In genomic region chr10:75504234-75505129, GRCm38 (mm10) we compare ENCODE assay signal across 11 mouse cellular contexts. TPM values are rescaled to one million over a fixed set of nuclear protein-coding genes. Genes with fewer than 3 reads are reported as not detected.
A peak's percentile ranks its signal among the peaks of the same experiment; 100 is the strongest.
DNase-seq lines count a peak whose midpoint lies in the region; ATAC-seq and TF ChIP-seq lines count a peak whose summit lies in the region.
"Had no signal": no experiment of that assay in that cellular context is flagged by ENCODE, and none has a peak within 500 bp of the region (broad histone marks: within the 10 kb centered on the region; RNA-seq: fewer than 3 reads in every experiment).

No protein-coding gene starts in this region.

- no peak for TF ChIP-seq CTCF in heart, adult 2 months (IDR thresholded peaks at IDR 0.05)
- no peak for TF ChIP-seq CTCF in MEL (IDR thresholded peaks at IDR 0.05 in 2 of 3, conservative IDR thresholded peaks at IDR 0.05 in 1 of 3; ENCODE audit: control insufficient read depth in 1 of 3, insufficient read depth in 1 of 3, low read depth in 2 of 3, low read length in 3 of 3, poor library complexity in 1 of 3, severe bottlenecking in 1 of 3)
- no peak for TF ChIP-seq CTCF in left cerebral cortex, adult 2 months (IDR thresholded peaks at IDR 0.05)

- peak; percentile 97 for ATAC-seq in megakaryocyte, adult 5-6 weeks (ENCODE audit: poor library complexity, severe bottlenecking)
- no peak for ATAC-seq in forebrain, embryonic 12.5 days (ENCODE audit: low FRiP score)
- no peak for ATAC-seq in hindbrain, embryonic 13.5 days (ENCODE audit: low FRiP score)

- no peak overlapping the region for H3K4me3 ChIP-seq in heart, adult 2 months
- H3K4me3 ChIP-seq in MEL (ENCODE audit: control insufficient read depth in 1 of 2, insufficient read depth in 1 of 2, low read depth in 2 of 2, low read length in 2 of 2), result no peak overlapping the region
- H3K4me3 ChIP-seq in forebrain, embryonic 12.5 days (replicated peaks), result no peak overlapping the region
- H3K4me3 ChIP-seq in hindbrain, embryonic 13.5 days, result no peak overlapping the region
- no peak overlapping the region for H3K4me3 ChIP-seq in left cerebral cortex, adult 2 months
- H3K4me3 ChIP-seq: heart, embryonic 13.5 days; midbrain, embryonic 12.5 days had no signal

- peak; percentile 27; the same call in 1 of the 2 replicates for TF ChIP-seq EP300 in heart, adult 2 months (IDR thresholded peaks at IDR 0.05; ENCODE audit: insufficient read depth, low read depth, low read length)
- TF ChIP-seq EP300 in MEL (IDR thresholded peaks at IDR 0.05; ENCODE audit: low read depth in 1 of 2, low read length in 2 of 2), result peak; percentile 23 to 71; a peak in 2 of 4 replicates

- TF ChIP-seq RAD21 in MEL (IDR thresholded peaks at IDR 0.05; ENCODE audit: low read depth, low read length), result no peak

- H3K36me3 ChIP-seq in heart, adult 2 months (ENCODE audit: control insufficient read depth, insufficient read depth, low read length), result no peaks in the 10 kb centered on the region
- H3K36me3 ChIP-seq in MEL (ENCODE audit: control insufficient read depth in 1 of 2, insufficient read depth in 2 of 2, low read length in 2 of 2), result peaks cover 0 to 6% of the 10 kb centered on the region in 2 experiments; a peak in 2 of 4 replicates
- peaks cover 27% of the 10 kb centered on the region for H3K36me3 ChIP-seq in forebrain, embryonic 12.5 days (replicated peaks)
- H3K36me3 ChIP-seq in hindbrain, embryonic 13.5 days, result peaks cover 39% of the 10 kb centered on the region

- WGBS in heart, adult 2 months, result 66% methylated on average over 8 of the region's 8 CpGs
- 90% methylated on average over 8 of the region's 8 CpGs for WGBS in forebrain, embryonic 12.5 days
- 90% methylated on average over 8 of the region's 8 CpGs for WGBS in hindbrain, embryonic 13.5 days

- no peak for TF ChIP-seq POLR2A in heart, adult 2 months (IDR thresholded peaks at IDR 0.05; ENCODE audit: insufficient read depth, low read depth, low read length)
- no peak for TF ChIP-seq POLR2A in MEL (IDR thresholded peaks at IDR 0.05; ENCODE audit: control insufficient read depth in 1 of 2, insufficient read depth in 1 of 2, low read depth in 1 of 2, low read length in 2 of 2, poor library complexity in 1 of 2)

- H3K27ac ChIP-seq in heart, adult 2 months, result peak overlapping the region; percentile 36
- no peak overlapping the region for H3K27ac ChIP-seq in MEL (ENCODE audit: control insufficient read depth, low read depth, low read length)
- no peak overlapping the region for H3K27ac ChIP-seq in forebrain, embryonic 12.5 days
- no peak overlapping the region for H3K27ac ChIP-seq in hindbrain, embryonic 13.5 days
- H3K27ac ChIP-seq in left cerebral cortex, adult 2 months, result no peak overlapping the region
- H3K27ac ChIP-seq: heart, embryonic 13.5 days; midbrain, embryonic 12.5 days had no signal

- no peak overlapping the region for H3K4me2 ChIP-seq in forebrain, embryonic 12.5 days
- no peak overlapping the region for H3K4me2 ChIP-seq in hindbrain, embryonic 13.5 days
- H3K4me2 ChIP-seq: heart, embryonic 13.5 days; midbrain, embryonic 12.5 days had no signal

- peak in 1 of 2 experiments; percentile 70 for DNase-seq in heart, adult 2 months
- DNase-seq in heart, postnatal 14 days, result no peak
- peak; percentile 55 for DNase-seq in MEL (ENCODE audit: low read depth, low spot score)
- peak; percentile 28 for DNase-seq in heart, postnatal 25 days (ENCODE audit: low spot score)
- no peak for DNase-seq in left cerebral cortex, adult 2 months (ENCODE audit: extremely low spot score in 1 of 2, low spot score in 2 of 2)
- DNase-seq: thymus, adult 2 months had no signal

- no peak overlapping the region for H3K9ac ChIP-seq in heart, adult 2 months (ENCODE audit: low read depth, low read length)
- no peak overlapping the region for H3K9ac ChIP-seq in MEL (ENCODE audit: control insufficient read depth, low read depth, low read length, poor library complexity, severe bottlenecking)
- no peak overlapping the region for H3K9ac ChIP-seq in forebrain, embryonic 12.5 days
- no peak overlapping the region for H3K9ac ChIP-seq in hindbrain, embryonic 13.5 days
- H3K9ac ChIP-seq: heart, embryonic 13.5 days; midbrain, embryonic 12.5 days had no signal

- H3K9me3 ChIP-seq in MEL (replicated peaks; ENCODE audit: insufficient read depth, low read length), result no peaks in the 10 kb centered on the region
- no peaks in the 10 kb centered on the region for H3K9me3 ChIP-seq in forebrain, embryonic 12.5 days
- H3K9me3 ChIP-seq in hindbrain, embryonic 13.5 days, result no peaks in the 10 kb centered on the region
- H3K9me3 ChIP-seq: midbrain, embryonic 12.5 days had no signal

- intact Hi-C loops in heart, adult 2 months (cut with DNase I), result no loop called here
- intact Hi-C loops in heart, postnatal 14 days (cut with DNase I), result no loop called here
- intact Hi-C loops in heart, postnatal 25 days (cut with DNase I), result no loop called here
- intact Hi-C loops in left cerebral cortex, adult 2 months (cut with DNase I), result no loop called here

- H3K79me2 ChIP-seq in heart, adult 2 months (replicated peaks; ENCODE audit: control insufficient read depth, insufficient read depth, low read length), result no peaks in the 10 kb centered on the region
- no peaks in the 10 kb centered on the region for H3K79me2 ChIP-seq in MEL (ENCODE audit: control insufficient read depth, insufficient read depth, low read length, poor library complexity)

- no peaks in the 10 kb centered on the region for H3K27me3 ChIP-seq in heart, adult 2 months (ENCODE audit: control insufficient read depth, insufficient read depth, low read length)
- H3K27me3 ChIP-seq in MEL (ENCODE audit: control insufficient read depth in 1 of 2, insufficient read depth in 2 of 2, low read length in 2 of 2), result no peaks in the 10 kb centered on the region
- no peaks in the 10 kb centered on the region for H3K27me3 ChIP-seq in forebrain, embryonic 12.5 days
- H3K27me3 ChIP-seq in hindbrain, embryonic 13.5 days, result no peaks in the 10 kb centered on the region
- H3K27me3 ChIP-seq: heart, embryonic 13.5 days; midbrain, embryonic 12.5 days had no signal

- peaks cover 3% of the 10 kb centered on the region for H3K4me1 ChIP-seq in heart, adult 2 months (ENCODE audit: control insufficient read depth, insufficient read depth, low read length)
- peaks cover 0 to 14% of the 10 kb centered on the region in 2 experiments; a peak in 2 of 4 replicates for H3K4me1 ChIP-seq in MEL (ENCODE audit: control insufficient read depth in 1 of 2, insufficient read depth in 2 of 2, low read length in 2 of 2)
- no peaks in the 10 kb centered on the region for H3K4me1 ChIP-seq in forebrain, embryonic 12.5 days
- no peaks in the 10 kb centered on the region for H3K4me1 ChIP-seq in hindbrain, embryonic 13.5 days (replicated peaks)
- H3K4me1 ChIP-seq: midbrain, embryonic 12.5 days had no signal

RNA-seq across cellular contexts. Expression of gene Snrpd3, which starts 12.9 kb away (rescaled TPM):
- 10 to 100 TPM; 61.1 to 65.8 TPM for total RNA-seq in heart, adult 2 months (2021)
- 20.8 and 24.8 TPM in 2 replicates for polyA plus RNA-seq in heart, adult 2 months (2012; rRNA removed)
- 10 to 100 TPM; 56.0 to 68.3 TPM for total RNA-seq in heart, postnatal 14 days (2021)
- total RNA-seq in MEL (2012; rRNA removed), result 155 TPM in 2 replicates
- polyA plus RNA-seq in MEL (2012; ENCODE audit: insufficient read depth in 1 of 2, insufficient read length in 2 of 2, low read depth in 1 of 2, low replicate concordance in 2 of 2, missing spikeins in 1 of 2), result 100 to 1,000 TPM in 1 of 2 experiments, not detected in 1; 643 TPM
- 10 to 100 TPM; 65.8 to 72.0 TPM for total RNA-seq in heart, postnatal 25 days (2021)
- total RNA-seq in megakaryocyte, adult 5-6 weeks (2015), result 31.1 and 31.9 TPM in 2 replicates
- total RNA-seq in megakaryocyte, adult 5-6 weeks (2017), result 39.2 and 42.4 TPM in 2 replicates
- polyA plus RNA-seq in forebrain, embryonic 12.5 days (2016; fragmentation: Nextera tagmentation; extraction: Ambion mirVana), result 204 and 215 TPM in 2 replicates
- polyA plus RNA-seq in hindbrain, embryonic 13.5 days (2015; fragmentation: Nextera tagmentation; extraction: Ambion mirVana), result 148 and 153 TPM in 2 replicates
- 10 to 100 TPM; 65.4 to 73.4 TPM for total RNA-seq in left cerebral cortex, adult 2 months (2021)

RNA-seq across cellular contexts. Expression of gene Gucd1, which starts 13.3 kb away (rescaled TPM):
- total RNA-seq in heart, adult 2 months (2021), result 10 to 100 TPM; 33.2 to 37.7 TPM
- 44.7 and 50.3 TPM in 2 replicates for polyA plus RNA-seq in heart, adult 2 months (2012; rRNA removed)
- 10 to 100 TPM; 43.8 to 45.5 TPM for total RNA-seq in heart, postnatal 14 days (2021)
- 17.7 and 18.7 TPM in 2 replicates for total RNA-seq in MEL (2012; rRNA removed)
- polyA plus RNA-seq in MEL (2012; ENCODE audit: insufficient read depth in 1 of 2, insufficient read length in 2 of 2, low read depth in 1 of 2, low replicate concordance in 2 of 2, missing spikeins in 1 of 2), result 10 to 100 TPM in 1 of 2 experiments, not detected in 1; 30.7 TPM
- total RNA-seq in heart, postnatal 25 days (2021), result 10 to 100 TPM; 40.1 to 40.4 TPM
- total RNA-seq in megakaryocyte, adult 5-6 weeks (2015), result 22.1 and 22.2 TPM in 2 replicates
- 33.4 and 38.1 TPM in 2 replicates for total RNA-seq in megakaryocyte, adult 5-6 weeks (2017)
- 23.5 and 24.4 TPM in 2 replicates for polyA plus RNA-seq in forebrain, embryonic 12.5 days (2016; fragmentation: Nextera tagmentation; extraction: Ambion mirVana)
- 22.3 and 22.9 TPM in 2 replicates for polyA plus RNA-seq in hindbrain, embryonic 13.5 days (2015; fragmentation: Nextera tagmentation; extraction: Ambion mirVana)
- total RNA-seq in left cerebral cortex, adult 2 months (2021), result 10 to 100 TPM; 16.8 to 18.1 TPM

RNA-seq across cellular contexts. Expression of gene Lrrc75b, which starts 55.6 kb away (rescaled TPM):
- total RNA-seq in heart, adult 2 months (2021), result under 1 TPM; 0.66 to 0.84 TPM
- 1.00 and 1.3 TPM in 2 replicates for polyA plus RNA-seq in heart, adult 2 months (2012; rRNA removed)
- 1 to 10 TPM; 1.3 to 1.5 TPM for total RNA-seq in heart, postnatal 14 days (2021)
- total RNA-seq in MEL (2012; rRNA removed), result not detected in 2 replicates
- polyA plus RNA-seq in MEL (2012; ENCODE audit: insufficient read depth in 1 of 2, insufficient read length in 2 of 2, low read depth in 1 of 2, low replicate concordance in 2 of 2, missing spikeins in 1 of 2), result not detected
- total RNA-seq in heart, postnatal 25 days (2021), result 1 to 10 TPM in 1 of 2 experiments, under 1 TPM in 1; 0.67 to 1.6 TPM
- 0.58 and 0.71 TPM in 2 replicates for total RNA-seq in megakaryocyte, adult 5-6 weeks (2015)
- 0.22 and 0.57 TPM in 2 replicates for total RNA-seq in megakaryocyte, adult 5-6 weeks (2017)
- polyA plus RNA-seq in forebrain, embryonic 12.5 days (2016; fragmentation: Nextera tagmentation; extraction: Ambion mirVana), result 5.5 and 7.4 TPM in 2 replicates
- polyA plus RNA-seq in hindbrain, embryonic 13.5 days (2015; fragmentation: Nextera tagmentation; extraction: Ambion mirVana), result 24.8 and 27.3 TPM in 2 replicates
- 1 to 10 TPM; 9.4 to 9.9 TPM for total RNA-seq in left cerebral cortex, adult 2 months (2021)

RNA-seq across cellular contexts. Expression of gene Ggt1, which starts 56.9 kb away (rescaled TPM):
- under 1 TPM in 1 of 2 experiments, not detected in 1; 0.31 TPM for total RNA-seq in heart, adult 2 months (2021)
- 0.35 TPM in 1 of 2 replicates, not detected in the other for polyA plus RNA-seq in heart, adult 2 months (2012; rRNA removed)
- not detected for total RNA-seq in heart, postnatal 14 days (2021)
- total RNA-seq in MEL (2012; rRNA removed), result 0.46 and 1.4 TPM in 2 replicates
- polyA plus RNA-seq in MEL (2012; ENCODE audit: insufficient read depth in 1 of 2, insufficient read length in 2 of 2, low read depth in 1 of 2, low replicate concordance in 2 of 2, missing spikeins in 1 of 2), result 1 to 10 TPM in 1 of 2 experiments, not detected in 1; 3.2 TPM
- total RNA-seq in heart, postnatal 25 days (2021), result not detected
- 3.2 TPM in 2 replicates for total RNA-seq in megakaryocyte, adult 5-6 weeks (2015)
- 4.9 and 10.0 TPM in 2 replicates for total RNA-seq in megakaryocyte, adult 5-6 weeks (2017)
- 0.58 and 2.3 TPM in 2 replicates for polyA plus RNA-seq in forebrain, embryonic 12.5 days (2016; fragmentation: Nextera tagmentation; extraction: Ambion mirVana)
- 1.2 and 1.8 TPM in 2 replicates for polyA plus RNA-seq in hindbrain, embryonic 13.5 days (2015; fragmentation: Nextera tagmentation; extraction: Ambion mirVana)
- 1 to 10 TPM; 3.2 to 4.1 TPM for total RNA-seq in left cerebral cortex, adult 2 months (2021)

Comparison
In these comparisons a context has a peak if more than half of its experiments do, and no peak if none do; other contexts are left out.
1. DNase-seq: peak in MEL (single experiment) and heart, postnatal 25 days (single experiment); none in heart, postnatal 14 days (0 of 2) and left cerebral cortex, adult 2 months (0 of 2).
2. RNA of gene Lrrc75b, which starts 55.6 kb away (total RNA-seq): 9.4 to 9.9 TPM in left cerebral cortex, adult 2 months; 0.67 to 1.6 TPM in heart, postnatal 25 days, 1.3 to 1.5 TPM in heart, postnatal 14 days, 0.66 to 0.84 TPM in heart, adult 2 months, 0.22 to 0.71 TPM in megakaryocyte, adult 5-6 weeks and not detected in MEL; every median in the first group is over 4 times any median in the second.